20 mouse cellular contexts compared by ENCODE assay signal in genomic region chr12:54257776-54258433, GRCm38 (mm10). TPM values are rescaled to one million over a fixed set of nuclear protein-coding genes. Genes with fewer than 3 reads are reported as not detected.
DNase-seq lines count a peak whose midpoint lies in the region; ATAC-seq lines count a peak whose summit lies in the region.
"Had no signal": no experiment of that assay in that cellular context is flagged by ENCODE, and none has a peak within 500 bp of the region (broad histone marks: within the 10 kb centered on the region; RNA-seq: fewer than 3 reads in every experiment).

No protein-coding gene starts in this region.

- DNase-seq in cerebellum, adult 11-12 months: no peak
- peak; percentile 80 for DNase-seq in adipocyte (ENCODE audit: low spot score)
- DNase-seq in cerebellum, postnatal 14 days: peak; percentile 55 to 66
- DNase-seq in kidney, adult 9 months: no peak
- DNase-seq in kidney, postnatal 25 days: no peak
- DNase-seq: adrenal gland, postnatal 10 days; gastrocnemius, postnatal 14 days; kidney, adult 18-20 months; kidney, postnatal 14 days; layer of hippocampus, adult 9-11 months; liver; retina, postnatal 1 day; right cerebral cortex, postnatal 4 days; thymus, postnatal 4 days had no signal

- no peaks in the 10 kb centered on the region for H3K4me1 ChIP-seq in hindbrain, embryonic 16.5 days (ENCODE audit: control insufficient read depth, insufficient read depth, low read depth, low read length)
- 0 out of 2 replicates have a peak, but pooled peaks cover 3% of the 10 kb centered on the region for H3K4me1 ChIP-seq in hindbrain, embryonic 13.5 days (replicated peaks)
- H3K4me1 ChIP-seq: hindbrain, embryonic 15.5 days; midbrain, embryonic 13.5 days had no signal

- H3K27me3 ChIP-seq in hindbrain, embryonic 16.5 days (replicated peaks; ENCODE audit: control insufficient read depth, insufficient read depth, low read length): no peaks in the 10 kb centered on the region
- no peaks in the 10 kb centered on the region for H3K27me3 ChIP-seq in hindbrain, embryonic 13.5 days
- H3K27me3 ChIP-seq: hindbrain, embryonic 15.5 days; lung, embryonic 15.5 days; midbrain, embryonic 13.5 days had no signal

- H3K4me3 ChIP-seq in hindbrain, embryonic 16.5 days (ENCODE audit: low read length): no peak overlapping the region
- no peak overlapping the region for H3K4me3 ChIP-seq in hindbrain, embryonic 13.5 days
- H3K4me3 ChIP-seq: hindbrain, embryonic 15.5 days; lung, embryonic 15.5 days; midbrain, embryonic 13.5 days had no signal

- no peak overlapping the region for H3K9ac ChIP-seq in hindbrain, embryonic 16.5 days (ENCODE audit: low read depth, low read length)
- no peak overlapping the region for H3K9ac ChIP-seq in hindbrain, embryonic 13.5 days
- H3K9ac ChIP-seq: hindbrain, embryonic 15.5 days; lung, embryonic 15.5 days; midbrain, embryonic 13.5 days had no signal

- no peak overlapping the region for H3K4me2 ChIP-seq in hindbrain, embryonic 16.5 days (ENCODE audit: low read length)
- no peak overlapping the region for H3K4me2 ChIP-seq in hindbrain, embryonic 13.5 days
- H3K4me2 ChIP-seq: hindbrain, embryonic 15.5 days; lung, embryonic 15.5 days; midbrain, embryonic 13.5 days had no signal

- H3K27ac ChIP-seq in hindbrain, embryonic 16.5 days (ENCODE audit: low read depth, low read length): no peak overlapping the region
- no peak overlapping the region for H3K27ac ChIP-seq in hindbrain, embryonic 13.5 days
- H3K27ac ChIP-seq: hindbrain, embryonic 15.5 days; lung, embryonic 15.5 days; midbrain, embryonic 13.5 days had no signal

- peak; percentile 82 for ATAC-seq in cerebellum, adult (ENCODE audit: insufficient number of reproducible peaks, low FRiP score, low TSS enrichment)
- peak; percentile 61 for ATAC-seq in hindbrain, embryonic 16.5 days
- ATAC-seq in hindbrain, embryonic 13.5 days (ENCODE audit: low FRiP score): no peak
- ATAC-seq: midbrain, embryonic 13.5 days had no signal

- no peaks in the 10 kb centered on the region for H3K9me3 ChIP-seq in hindbrain, embryonic 16.5 days (ENCODE audit: control insufficient read depth, low read length)
- H3K9me3 ChIP-seq in hindbrain, embryonic 13.5 days: no peaks in the 10 kb centered on the region
- H3K9me3 ChIP-seq: hindbrain, embryonic 15.5 days; lung, embryonic 15.5 days; midbrain, embryonic 13.5 days had no signal

- H3K36me3 ChIP-seq in hindbrain, embryonic 16.5 days (ENCODE audit: control insufficient read depth, insufficient read depth, low read length): no peaks in the 10 kb centered on the region
- H3K36me3 ChIP-seq in hindbrain, embryonic 13.5 days: no peaks in the 10 kb centered on the region
- H3K36me3 ChIP-seq: hindbrain, embryonic 15.5 days; lung, embryonic 15.5 days; midbrain, embryonic 13.5 days had no signal

- 45% methylated on average over 7 of the region's 7 CpGs for WGBS in hindbrain, embryonic 16.5 days
- 55% methylated on average over 7 of the region's 7 CpGs for WGBS in hindbrain, embryonic 13.5 days

RNA-seq across cellular contexts. Expression of gene Egln3, which starts 54.2 kb away (rescaled TPM):
- 7.4 and 7.6 TPM in 2 replicates for polyA plus RNA-seq in hindbrain, embryonic 16.5 days (2015; fragmentation: Nextera tagmentation; extraction: Ambion mirVana)
- polyA plus RNA-seq in hindbrain, embryonic 13.5 days (2015; fragmentation: Nextera tagmentation; extraction: Ambion mirVana): 4.7 and 5.8 TPM in 2 replicates

Comparison
In these comparisons a context has a peak if more than half of its experiments do, and no peak if none do; other contexts are left out.
1. DNase-seq: peak in adipocyte (single experiment) and cerebellum, postnatal 14 days (2 of 2); none in cerebellum, adult 11-12 months (single experiment), kidney, adult 9 months (single experiment) and kidney, postnatal 25 days (0 of 2).